Mouse (Mus musculus): ENCODE results near the gene Slc41a2.

DNA sequence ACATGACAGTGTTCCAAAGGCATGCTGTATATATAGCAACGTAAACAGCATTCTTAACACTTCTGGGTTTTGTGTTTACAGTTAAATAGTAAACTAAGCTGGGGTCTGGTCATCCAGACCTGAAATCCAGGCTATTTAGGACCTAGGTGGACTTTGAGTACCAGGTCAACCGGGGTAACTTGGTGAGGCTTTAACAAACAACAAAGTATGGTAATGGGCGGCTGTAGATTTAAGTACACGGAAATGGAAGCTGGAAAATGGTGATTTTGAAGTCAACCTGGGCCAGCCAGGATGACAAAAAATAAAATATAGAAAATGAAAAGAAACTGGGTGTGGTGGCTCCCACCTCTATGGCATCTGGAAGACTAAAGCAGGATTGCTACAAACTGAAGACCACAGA, 21.8 kb upstream of the Slc41a2 start:
- no peak for TF ChIP-seq POLR2A (IDR thresholded peaks at IDR 0.05; ENCODE audit: borderline replicate concordance, insufficient read depth, low read length)
- TF ChIP-seq CTCF (IDR thresholded peaks at IDR 0.05; ENCODE audit: borderline replicate concordance, insufficient read depth, low read depth, low read length), result no peak

Data from cerebellum, adult 2 months (tissue).